Mouse (Mus musculus) brain, embryonic 14.5 days (tissue): Measurements from ENCODE around the gene 2210011C24Rik.

Source experiments
- CTCF ChIP-seq: fragments of 200-500 bp; IDR thresholded peaks from 2 replicates; pipeline ENCODE4 v1.5.1; 2012; ENCODE audit warnings: inconsistent platforms, mild to moderate bottlenecking, moderate library complexity, borderline replicate concordance; ENCODE audit not compliant: insufficient read depth, insufficient read length; ENCODE audit errors: extremely low read depth
- POLR2A ChIP-seq: fragments of 200-500 bp; IDR thresholded peaks from 2 replicates; pipeline ENCODE4 v1.6.1; 2012; ENCODE audit warnings: mild to moderate bottlenecking, inconsistent platforms, borderline replicate concordance; ENCODE audit not compliant: poor library complexity, insufficient read depth, insufficient read length, severe bottlenecking; ENCODE audit errors: extremely low read depth

DNA sequence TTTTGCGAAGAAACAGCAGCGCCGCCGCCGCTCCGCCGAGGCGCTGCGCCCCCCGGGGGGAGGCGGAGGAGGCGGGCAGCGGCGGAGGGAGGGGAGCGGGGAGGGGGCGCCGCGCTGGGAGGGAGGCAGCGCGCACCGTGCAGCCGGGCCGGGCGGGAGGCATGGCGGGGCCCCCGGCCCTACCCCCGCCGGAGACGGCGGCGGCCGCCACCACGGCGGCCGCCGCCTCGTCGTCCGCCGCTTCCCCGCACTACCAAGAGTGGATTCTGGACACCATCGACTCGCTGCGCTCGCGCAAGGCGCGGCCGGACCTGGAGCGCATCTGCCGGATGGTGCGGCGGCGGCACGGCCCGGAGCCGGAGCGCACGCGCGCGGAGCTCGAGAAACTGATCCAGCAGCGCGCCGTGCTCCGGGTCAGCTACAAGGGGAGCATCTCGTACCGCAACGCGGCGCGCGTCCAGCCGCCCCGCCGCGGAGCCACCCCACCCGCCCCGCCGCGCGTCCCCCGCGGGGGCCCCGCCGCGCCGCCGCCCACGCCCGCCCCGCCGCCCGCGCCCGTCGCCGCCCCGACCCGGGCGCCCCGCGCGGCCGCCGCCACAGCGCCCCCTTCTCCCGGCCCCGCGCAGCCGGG is 14.3 kb downstream of the 2210011C24Rik start, which contains the start of gene Samd1:
- TF ChIP-seq CTCF (no peak), POLR2A (no peak)
